Mouse (Mus musculus): ENCODE measurements around the gene Mgat4d. TPM values are rescaled to one million over a fixed set of nuclear protein-coding genes. Genes with fewer than 3 reads are reported as not detected.

Mgat4d gene
- polyA plus RNA-seq, 2 experiments: not detected

DNA sequence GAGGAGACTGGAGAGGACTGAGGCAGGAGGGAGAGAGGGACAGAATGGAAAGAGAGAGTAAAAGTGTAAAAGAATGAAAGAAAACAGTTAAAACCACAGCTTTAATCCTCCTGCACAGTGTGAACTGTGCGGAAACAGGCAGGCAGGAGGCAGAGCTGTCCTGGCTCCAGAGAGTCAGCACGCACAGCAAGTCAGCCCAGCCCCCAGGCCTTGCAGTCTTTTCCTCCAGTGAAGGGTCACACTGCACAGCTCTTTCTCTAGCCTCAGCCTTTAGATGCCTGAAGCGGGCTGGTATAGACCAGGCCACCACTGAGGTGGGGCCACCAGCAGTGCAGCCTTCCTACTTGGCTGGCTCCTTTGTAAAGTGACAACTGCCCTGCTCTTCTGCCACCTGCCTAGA, 27.7 kb upstream of the Mgat4d start:
- Histone ChIP-seq H3K36me3 (ENCODE audit: control insufficient read depth, insufficient read depth, low read length) (peaks cover 51% of the 10 kb centered on the region), H3K9me3 (ENCODE audit: control insufficient read depth, low read length) (no peaks in the 10 kb centered on the region), H3K4me2 (replicated peaks; ENCODE audit: low read depth, low read length, severe bottlenecking) (no peak overlapping the region), H3K4me3 (replicated peaks; ENCODE audit: low read length) (no peak overlapping the region), H3K27ac (replicated peaks; ENCODE audit: low read depth, low read length) (no peak overlapping the region), H3K9ac (ENCODE audit: low read depth, low read length, severe bottlenecking) (no peak overlapping the region), H3K27me3 (ENCODE audit: control insufficient read depth, insufficient read depth, low read length) (no peaks in the 10 kb centered on the region), H3K4me1 (ENCODE audit: control insufficient read depth, insufficient read depth, low read length) (no peaks in the 10 kb centered on the region)
- ATAC-seq (ENCODE audit: low FRiP score, low read depth): no peak
- DNase-seq (ENCODE audit: low spot score): no peak
- WGBS: 49% methylated on average over 3 of the region's 3 CpGs
- no peak for TF ChIP-seq POLR2A (IDR thresholded peaks at IDR 0.05; ENCODE audit: borderline replicate concordance, extremely low read depth, insufficient read depth, insufficient read length)

- 87% methylated on average over 6 of the region's 6 CpGs for WGBS
- DNase-seq (ENCODE audit: low spot score): no peak
- Histone ChIP-seq H3K27ac (replicated peaks; ENCODE audit: low read depth, low read length) (no peak overlapping the region), H3K27me3 (ENCODE audit: control insufficient read depth, insufficient read depth, low read length) (no peaks in the 10 kb centered on the region), H3K4me1 (ENCODE audit: control insufficient read depth, insufficient read depth, low read length) (no peaks in the 10 kb centered on the region), H3K36me3 (ENCODE audit: control insufficient read depth, insufficient read depth, low read length) (peaks cover 39% of the 10 kb centered on the region), H3K9ac (ENCODE audit: low read depth, low read length, severe bottlenecking) (no peak overlapping the region), H3K4me3 (replicated peaks; ENCODE audit: low read length) (no peak overlapping the region), H3K9me3 (ENCODE audit: control insufficient read depth, low read length) (no peaks in the 10 kb centered on the region), H3K4me2 (replicated peaks; ENCODE audit: low read depth, low read length, severe bottlenecking) (no peak overlapping the region)
- no peak for ATAC-seq (ENCODE audit: low FRiP score, low read depth)
- no peak for TF ChIP-seq POLR2A (IDR thresholded peaks at IDR 0.05; ENCODE audit: borderline replicate concordance, extremely low read depth, insufficient read depth, insufficient read length)
Measured at GRCm38 (mm10) chr8:83322374-83322773, 25.9 kb upstream of the Mgat4d start.

GRCm38 (mm10) chr8:83323056-83323455, 25.2 kb upstream of the Mgat4d start:
- H3K4me1 ChIP-seq (ENCODE audit: control insufficient read depth, insufficient read depth, low read length): no peaks in the 10 kb centered on the region
- peaks cover 36% of the 10 kb centered on the region for H3K36me3 ChIP-seq (ENCODE audit: control insufficient read depth, insufficient read depth, low read length)
- ATAC-seq (ENCODE audit: low FRiP score, low read depth): no peak
- no peak for DNase-seq (ENCODE audit: low spot score)
- H3K4me2 ChIP-seq (replicated peaks; ENCODE audit: low read depth, low read length, severe bottlenecking): no peak overlapping the region
- H3K27ac ChIP-seq (replicated peaks; ENCODE audit: low read depth, low read length): no peak overlapping the region
- 78% methylated on average over 2 of the region's 2 CpGs for WGBS
- H3K27me3 ChIP-seq (ENCODE audit: control insufficient read depth, insufficient read depth, low read length): no peaks in the 10 kb centered on the region
- no peak for TF ChIP-seq POLR2A (IDR thresholded peaks at IDR 0.05; ENCODE audit: borderline replicate concordance, extremely low read depth, insufficient read depth, insufficient read length)
- H3K9ac ChIP-seq (ENCODE audit: low read depth, low read length, severe bottlenecking): no peak overlapping the region
- H3K9me3 ChIP-seq (ENCODE audit: control insufficient read depth, low read length): no peaks in the 10 kb centered on the region
- H3K4me3 ChIP-seq (replicated peaks; ENCODE audit: low read length): no peak overlapping the region

GRCm38 (mm10) chr8:83327889-83328288, 20.4 kb upstream of the Mgat4d start:
- Histone ChIP-seq H3K27me3 (ENCODE audit: control insufficient read depth, insufficient read depth, low read length) (no peaks in the 10 kb centered on the region), H3K4me2 (replicated peaks; ENCODE audit: low read depth, low read length, severe bottlenecking) (no peak overlapping the region), H3K4me1 (ENCODE audit: control insufficient read depth, insufficient read depth, low read length) (peaks cover 2% of the 10 kb centered on the region; the same call in 1 of the 2 replicates), H3K9me3 (ENCODE audit: control insufficient read depth, low read length) (no peaks in the 10 kb centered on the region), H3K4me3 (replicated peaks; ENCODE audit: low read length) (no peak overlapping the region), H3K9ac (ENCODE audit: low read depth, low read length, severe bottlenecking) (no peak overlapping the region), H3K36me3 (ENCODE audit: control insufficient read depth, insufficient read depth, low read length) (peaks cover 9% of the 10 kb centered on the region; the same call in 1 of the 2 replicates), H3K27ac (replicated peaks; ENCODE audit: low read depth, low read length) (no peak overlapping the region)
- DNase-seq (ENCODE audit: low spot score): no peak
- no peak for ATAC-seq (ENCODE audit: low FRiP score, low read depth)
- TF ChIP-seq POLR2A (IDR thresholded peaks at IDR 0.05; ENCODE audit: borderline replicate concordance, extremely low read depth, insufficient read depth, insufficient read length): no peak
- WGBS: 75% methylated on average over 5 of the region's 5 CpGs

GRCm38 (mm10) chr8:83331567-83331898, 16.7 kb upstream of the Mgat4d start:
- no peak overlapping the region for H3K27ac ChIP-seq (replicated peaks; ENCODE audit: low read depth, low read length)
- TF ChIP-seq POLR2A (IDR thresholded peaks at IDR 0.05; ENCODE audit: borderline replicate concordance, extremely low read depth, insufficient read depth, insufficient read length): no peak

More at GRCm38 (mm10) chr8:83331567-83331898, 16.7 kb upstream of the Mgat4d start:
- Histone ChIP-seq H3K4me2 (replicated peaks; ENCODE audit: low read depth, low read length, severe bottlenecking) (peak overlapping the region; percentile 91), H3K36me3 (ENCODE audit: control insufficient read depth, insufficient read depth, low read length) (0 out of 2 replicates have a peak, but pooled peaks cover 9% of the 10 kb centered on the region), H3K27me3 (ENCODE audit: control insufficient read depth, insufficient read depth, low read length) (no peaks in the 10 kb centered on the region), H3K4me3 (replicated peaks; ENCODE audit: low read length) (peak overlapping the region; percentile 67), H3K9ac (ENCODE audit: low read depth, low read length, severe bottlenecking) (peak overlapping the region; percentile 79), H3K9me3 (ENCODE audit: control insufficient read depth, low read length) (no peaks in the 10 kb centered on the region), H3K4me1 (ENCODE audit: control insufficient read depth, insufficient read depth, low read length) (peaks cover 2% of the 10 kb centered on the region; the same call in 1 of the 2 replicates)
- WGBS: 8% methylated on average over 7 of the region's 7 CpGs
- no peak for ATAC-seq (ENCODE audit: low FRiP score, low read depth)
- peak; percentile 26 for DNase-seq (ENCODE audit: low spot score)

Data from limb, embryonic 14.5 days (tissue).